Mouse (Mus musculus) Patski (cell line): ENCODE measurements around the gene Trim71. TPM values are rescaled to one million over a fixed set of nuclear protein-coding genes. Genes with fewer than 3 reads are reported as not detected.

Experiments used
- ATAC-seq: fragments of 100-300 bp; one replicate; pipeline ENCODE4 v1.8.0; 2021
- CTCF ChIA-PET: fragments of 350-600 bp; sonication (Branson Sonifier 250); formaldehyde crosslinking; loops from one replicate; lab custom pipeline; 2022; ENCODE audit warnings: inconsistent platforms; lab: Charles Lee
- POLR2A ChIA-PET: fragments of 350-600 bp; sonication (Branson Sonifier 250); formaldehyde crosslinking; loops from one replicate; lab custom pipeline; 2022; ENCODE audit warnings: antibody characterized with exemption, inconsistent platforms; lab: Charles Lee
- DNase-seq: peaks from one replicate; pipeline ENCODE4 v3.0.0-alpha.2; 2011; ENCODE audit warnings: low read depth, low spot score
- H3K27me3 ChIP-seq: fragments of 371-371 bp; one replicate; pipeline ENCODE4 v1.5.1; 2021
- CTCF ChIP-seq: fragments of 100-300 bp; IDR thresholded peaks from one replicate; pipeline ENCODE4 v1.5.1; 2021
- in situ Hi-C: fragments of 300-500 bp; cut with MboI; formaldehyde crosslinking; loops from 3 replicates; pipeline ENCODE4 v1.11.1; 2018; ENCODE audit warnings: low pct_unique_long_range_greater_than_20kb, mixed read lengths
- polyA plus RNA-seq: library from polyadenylated mRNA; unstranded; gene quantifications from one replicate; pipeline ENCODE4 v1.2.3, GENCODE M21; 2021

Gene Trim71
- polyA plus RNA-seq, 1 experiment from 2014 or later: not detected

DNA sequence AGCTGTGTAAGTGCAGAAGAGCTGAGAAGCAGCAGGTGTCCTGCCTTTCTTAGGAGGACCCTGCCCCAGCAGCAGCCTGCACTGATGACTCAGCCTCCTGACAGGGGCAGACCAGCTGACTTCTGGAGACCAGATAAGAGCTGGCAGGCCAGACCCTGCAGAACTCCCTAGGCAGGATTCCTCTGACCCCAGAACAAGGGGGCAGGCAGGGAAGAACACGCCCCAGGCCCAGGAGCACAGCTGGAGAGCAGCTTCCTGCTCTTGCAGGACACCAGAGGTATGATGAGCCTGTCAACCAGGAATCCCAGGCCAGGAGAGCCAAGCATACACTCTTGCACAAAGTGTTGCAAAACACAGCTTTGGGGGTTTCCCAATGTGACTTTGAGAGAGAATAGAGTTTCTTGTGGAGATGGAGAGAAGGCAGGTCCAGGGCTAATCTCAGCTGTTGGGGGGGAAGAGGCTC is 22.9 kb downstream of the Trim71 start:
- POLR2A ChIA-PET: interaction anchor here (0.6 kb wide), 1 partner anchor 9 kb away, joined by 3 read pairs; no protein-coding TSS in a partner anchor
- CTCF ChIA-PET: no interaction called here
- no peak for TF ChIP-seq CTCF
- peak; percentile 68 for ATAC-seq
- H3K27me3 ChIP-seq: no peaks in the 10 kb centered on the region
- in situ Hi-C loops: no loop called here
- DNase-seq: peak; percentile 34

DNA sequence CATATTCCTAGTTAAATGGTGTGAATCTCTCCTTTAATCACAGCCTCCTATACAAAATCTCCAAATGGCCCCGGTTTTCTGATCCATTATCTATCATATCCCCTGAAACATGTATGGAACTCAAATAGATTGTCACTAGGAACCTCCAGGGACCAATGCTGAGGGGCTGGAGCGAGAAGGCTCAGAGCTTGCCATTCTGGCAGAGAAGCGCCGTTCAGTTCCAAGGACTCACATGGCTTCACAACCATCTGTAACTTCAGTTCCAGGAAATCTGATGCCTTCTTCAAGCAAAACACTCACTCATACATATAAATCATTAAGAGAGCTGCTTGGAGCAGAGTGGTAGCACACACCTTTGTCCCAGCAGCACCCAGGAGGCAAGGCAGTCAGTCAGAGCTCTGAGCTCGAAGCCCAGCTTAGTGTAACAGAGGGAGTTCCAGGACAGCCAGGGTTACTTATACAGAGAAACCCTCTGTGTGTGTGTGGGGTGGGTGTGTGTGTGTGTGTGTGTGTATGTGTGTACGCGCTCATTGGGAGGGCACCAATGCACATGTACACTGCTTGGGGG is 25.1 kb downstream of the Trim71 start:
- ATAC-seq (no peak), DNase-seq (no peak)
- no peaks in the 10 kb centered on the region for H3K27me3 ChIP-seq
- in situ Hi-C loops: no loop called here
- ChIA-PET CTCF (interaction anchor here (1.2 kb wide), 1 partner anchor 10 kb away, joined by 3 read pairs; no protein-coding TSS in a partner anchor), POLR2A (no interaction called here)
- TF ChIP-seq CTCF: no peak

GRCm38 (mm10) chr9:114536628-114537027 is 27.5 kb downstream of the Trim71 start:
- H3K27me3 ChIP-seq: no peaks in the 10 kb centered on the region
- CTCF ChIA-PET: no interaction called here
- POLR2A ChIA-PET: no interaction called here
- DNase-seq (no peak), ATAC-seq (peak; percentile 61)
- in situ Hi-C loops: no loop called here
- TF ChIP-seq CTCF: no peak

- no peaks in the 10 kb centered on the region for H3K27me3 ChIP-seq
- DNase-seq: no peak
- CTCF ChIA-PET: no interaction called here
- in situ Hi-C loops: no loop called here
- no peak for TF ChIP-seq CTCF
- ATAC-seq: no peak
- POLR2A ChIA-PET: interaction anchor here (0.6 kb wide), 2 partner anchors 29 to 140 kb away, joined by 3 read pairs; no protein-coding TSS in a partner anchor
These were observed 29.2 kb downstream of the Trim71 start for GRCm38 (mm10) chr9:114534747-114535517.

DNA sequence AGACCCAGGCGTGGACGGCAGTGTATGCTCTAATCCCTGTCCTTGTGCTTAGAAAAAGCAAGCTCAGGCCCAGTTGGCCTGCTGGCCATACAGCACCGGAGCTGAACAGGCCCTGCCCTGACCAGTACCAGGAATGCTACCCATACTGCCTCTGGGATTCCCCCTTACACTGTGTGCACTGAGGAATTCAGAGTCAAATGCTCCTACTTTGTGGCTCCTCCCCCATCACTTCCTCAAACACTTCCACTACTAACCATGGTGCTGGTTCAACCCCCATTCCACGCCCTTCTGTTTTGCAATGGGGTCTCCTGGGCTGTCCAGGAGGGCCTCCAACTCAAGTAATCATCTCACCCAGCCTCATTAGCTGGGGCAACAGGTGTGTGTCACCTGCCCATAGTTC is 30.3 kb downstream of the Trim71 start:
- ChIA-PET CTCF (no interaction called here), POLR2A (no interaction called here)
- ATAC-seq: no peak

DNA sequence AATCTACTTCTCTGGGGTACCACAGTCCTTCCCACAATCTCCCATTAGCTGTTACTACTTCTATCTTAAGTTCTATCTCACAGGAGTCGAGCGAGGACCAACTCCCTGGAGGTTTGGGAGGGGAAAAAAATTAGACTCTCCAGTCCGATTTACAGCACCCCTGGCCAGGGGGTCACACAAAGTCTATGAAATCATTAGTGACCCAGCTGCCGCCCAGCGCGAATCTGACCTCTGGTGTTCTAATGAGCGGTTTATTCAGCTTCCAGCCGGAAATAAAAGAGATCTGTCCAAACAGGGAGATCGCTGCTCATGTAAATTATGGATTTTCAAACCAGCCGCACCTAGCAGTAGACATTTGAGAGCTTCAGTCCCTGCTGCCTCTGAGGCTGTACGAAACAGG is 32.9 kb downstream of the Trim71 start:
- DNase-seq (no peak), ATAC-seq (no peak)
- no peak for TF ChIP-seq CTCF
- H3K27me3 ChIP-seq: no peaks in the 10 kb centered on the region
- CTCF ChIA-PET: no interaction called here
- POLR2A ChIA-PET: no interaction called here
- in situ Hi-C loops: no loop called here

More for the DNA sequence above, 30.3 kb downstream of the Trim71 start:
- TF ChIP-seq CTCF: no peak
- in situ Hi-C loops: no loop called here
- no peaks in the 10 kb centered on the region for H3K27me3 ChIP-seq
- no peak for DNase-seq

DNA sequence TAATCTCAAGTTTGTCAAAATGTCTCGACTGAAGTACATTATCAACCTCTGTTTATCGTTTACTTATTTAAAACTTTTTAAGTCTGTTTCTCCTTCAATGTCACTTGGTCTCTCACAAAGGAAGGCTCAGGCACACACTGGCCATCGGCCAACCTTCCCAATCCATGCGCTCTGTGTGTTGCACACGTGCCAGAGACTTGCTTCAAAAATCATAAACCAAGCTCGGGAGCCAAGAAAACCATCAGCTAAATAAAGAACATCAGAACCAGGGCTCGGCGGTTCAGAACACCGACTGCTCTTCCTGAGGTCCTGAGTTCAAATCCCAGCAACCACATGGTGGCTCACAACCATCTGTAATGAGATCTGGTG is 35.5 kb downstream of the Trim71 start:
- in situ Hi-C loops: no loop called here
- ChIA-PET CTCF (interaction anchor here (0.9 to 1.2 kb wide), 2 partner anchors 10 to 12 kb away, joined by 3 to 5 read pairs; no protein-coding TSS in a partner anchor), POLR2A (no interaction called here)
- ATAC-seq: no peak
- no peaks in the 10 kb centered on the region for H3K27me3 ChIP-seq
- TF ChIP-seq CTCF: no peak
- no peak for DNase-seq

- TF ChIP-seq CTCF: no peak
- in situ Hi-C loops: no loop called here
- ChIA-PET CTCF (interaction anchor here (1.2 kb wide), 1 partner anchor 11 kb away, joined by 3 read pairs; no protein-coding TSS in a partner anchor), POLR2A (no interaction called here)
- no peaks in the 10 kb centered on the region for H3K27me3 ChIP-seq
- DNase-seq (no peak), ATAC-seq (no peak)
These were observed 36.0 kb downstream of the Trim71 start for GRCm38 (mm10) chr9:114527992-114528679.

- TF ChIP-seq CTCF: no peak
- no peaks in the 10 kb centered on the region for H3K27me3 ChIP-seq
- DNase-seq (no peak), ATAC-seq (peak; percentile 61)
- ChIA-PET CTCF (no interaction called here), POLR2A (no interaction called here)
- in situ Hi-C loops: no loop called here
These were observed 37.1 kb downstream of the Trim71 start for GRCm38 (mm10) chr9:114527085-114527484.

DNA sequence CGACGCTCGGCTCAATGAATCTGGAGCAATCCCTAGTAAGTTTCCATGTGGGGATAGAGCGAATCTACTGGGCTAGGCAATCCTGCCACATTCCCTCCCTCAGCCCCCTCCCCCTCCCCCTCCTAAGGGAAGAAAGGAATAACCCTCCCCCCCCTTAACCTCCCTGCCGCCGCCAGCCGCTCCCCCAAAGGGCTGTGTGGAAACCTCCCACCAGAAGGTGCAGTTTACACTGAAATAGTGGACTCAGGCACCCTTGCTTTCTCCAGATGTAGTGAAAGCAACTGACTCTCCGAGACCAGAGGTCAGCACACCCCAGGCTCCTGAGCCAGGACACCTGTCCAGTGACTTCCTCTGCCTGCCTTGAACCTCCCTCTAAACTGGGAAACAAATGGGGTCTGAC is 37.6 kb downstream of the Trim71 start:
- ChIA-PET CTCF (no interaction called here), POLR2A (no interaction called here)
- no peaks in the 10 kb centered on the region for H3K27me3 ChIP-seq
- in situ Hi-C loops: no loop called here
- no peak for TF ChIP-seq CTCF
- ATAC-seq (no peak), DNase-seq (no peak)
